Mouse (Mus musculus) stomach, postnatal 0 days (tissue): ENCODE measurements around the gene Serpina1a.
"Not testable (repeated sequence)": the region's sequence is repeated elsewhere in the genome, so short reads cannot be mapped to it uniquely, and the experiment has no call there.

ENCODE experiments used
- CTCF ChIP-seq: IDR thresholded peaks from 2 replicates; pipeline ENCODE4 v1.5.1; 2016; ENCODE audit warnings: antibody characterized with exemption, low read depth, mild to moderate bottlenecking, moderate library complexity
- EP300 ChIP-seq: optimal IDR thresholded peaks from 2 replicates; pipeline ENCODE3; 2016; ENCODE audit warnings: antibody characterized with exemption

DNA sequence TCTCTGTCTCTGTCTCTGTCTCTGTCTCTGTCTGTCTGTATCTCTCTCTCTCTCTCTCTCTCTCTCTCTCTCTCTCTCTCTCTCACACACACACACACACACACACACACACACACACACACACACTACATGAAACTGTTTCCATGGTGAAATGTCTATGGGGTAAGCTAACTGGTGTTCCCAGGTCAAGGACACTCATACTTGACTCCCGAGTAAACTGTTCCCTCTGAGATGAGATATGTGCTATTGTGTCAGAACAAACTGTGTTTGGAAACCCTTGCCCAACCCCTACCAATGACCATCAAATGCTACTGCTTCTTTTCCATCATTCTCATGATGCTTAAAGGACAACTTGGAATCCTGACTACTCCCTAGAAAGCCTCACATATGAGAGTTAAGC lies 3.5 kb upstream of the Serpina1a start:
- TF ChIP-seq EP300, CTCF: not testable (repeated sequence)
